Mouse (Mus musculus) liver, postnatal 0 days (tissue): ENCODE data around the gene Siva1.

ENCODE experiments used
- CTCF ChIP-seq: sonication (generic); IDR thresholded peaks from 2 replicates; pipeline ENCODE4 v1.5.1; 2016; ENCODE audit warnings: antibody characterized with exemption, low read depth
- EP300 ChIP-seq: IDR thresholded peaks from 2 replicates; pipeline ENCODE4 v1.6.1; 2016; ENCODE audit warnings: antibody characterized with exemption, low read depth, mild to moderate bottlenecking

- no peak for TF ChIP-seq CTCF
- no peak for TF ChIP-seq EP300
Observed at GRCm38 (mm10) chr12:112625700-112626099, 18.8 kb upstream of the Siva1 start.
